Mouse (Mus musculus) liver, embryonic 15.5 days (tissue): ENCODE measurements around the gene Ppil4. TPM values are rescaled to one million over a fixed set of nuclear protein-coding genes. Genes with fewer than 3 reads are reported as not detected.
"Not testable (repeated sequence)": the region's sequence is repeated elsewhere in the genome, so short reads cannot be mapped to it uniquely, and the experiment has no call there.

Experiments
- ATAC-seq: fragments of 200-750 bp; cut with Nextera tagmentation; 2 replicates; pipeline ENCODE4 v1.8.0; 2017; ENCODE audit warnings: moderate number of reproducible peaks, mild to moderate bottlenecking, moderate library complexity; ENCODE audit not compliant: insufficient read depth
- H3K27ac ChIP-seq: fragments of 300-500 bp; sonication (generic); replicated peaks from 2 replicates; pipeline ENCODE4 v1.5.1; 2015; ENCODE audit warnings: mild to moderate bottlenecking, inconsistent platforms
- H3K27me3 ChIP-seq: fragments of 300-500 bp; sonication (generic); 2 replicates; pipeline ENCODE4 v1.6.1; 2015; ENCODE audit warnings: mild to moderate bottlenecking, inconsistent platforms
- H3K36me3 ChIP-seq: fragments of 300-500 bp; sonication (generic); replicated peaks from 2 replicates; pipeline ENCODE4 v1.6.1; 2015; ENCODE audit warnings: moderate library complexity, mild to moderate bottlenecking, inconsistent platforms
- H3K4me1 ChIP-seq: fragments of 300-500 bp; sonication (generic); replicated peaks from 2 replicates; pipeline ENCODE4 v1.6.1; 2015; ENCODE audit warnings: inconsistent platforms
- H3K4me2 ChIP-seq: fragments of 300-500 bp; sonication (generic); 2 replicates; pipeline ENCODE4 v1.6.1; 2015; ENCODE audit warnings: moderate library complexity, mild to moderate bottlenecking, inconsistent platforms
- H3K4me3 ChIP-seq: fragments of 300-500 bp; sonication (generic); replicated peaks from 2 replicates; pipeline ENCODE4 v1.5.1; 2015; ENCODE audit warnings: mild to moderate bottlenecking, inconsistent platforms
- H3K9ac ChIP-seq: fragments of 300-500 bp; sonication (generic); 2 replicates; pipeline ENCODE4 v1.6.1; 2015; ENCODE audit warnings: moderate library complexity, mild to moderate bottlenecking, inconsistent platforms
- H3K9me3 ChIP-seq: fragments of 300-500 bp; sonication (generic); replicated peaks from 2 replicates; pipeline ENCODE4 v1.6.1; 2016; ENCODE audit warnings: inconsistent platforms
- WGBS: fragments of 180-500 bp; shearing (Covaris S2); methylation state at CpG from one replicate; pipeline ENCODE4 v1.1.7; 2015; ENCODE audit warnings: mixed read lengths; ENCODE audit not compliant: insufficient replicate concordance; 5-methylcytosine and 5-hydroxymethylcytosine counted together
- polyA plus RNA-seq: library from polyadenylated mRNA; unstranded; fragments of >200 nt; fragmentation: Nextera tagmentation; extraction: Ambion mirVana; gene quantifications from 2 replicates; pipeline ENCODE4 v1.2.1, GENCODE M21; 2015

Gene Ppil4
- 20.3 and 21.9 TPM in 2 replicates for polyA plus RNA-seq

GRCm38 (mm10) chr10:7792751-7793385 lies at the start of gene Ppil4, which contains the start of gene Ginm1:
Gene Ppil4 (plus strand): TSS chr10:7792891.
Gene Ginm1 (minus strand): TSS chr10:7792824.
- under 1% methylated on average over 52 of the region's 52 CpGs for WGBS

GRCm38 (mm10) chr10:7745528-7745927 lies 47.2 kb upstream of the Ppil4 start:
- H3K9ac ChIP-seq, H3K27me3 ChIP-seq, H3K27ac ChIP-seq, H3K9me3 ChIP-seq, H3K4me3 ChIP-seq, H3K4me2 ChIP-seq, ATAC-seq, H3K4me1 ChIP-seq: not testable (repeated sequence)
- 87% methylated on average over 6 of the region's 6 CpGs for WGBS
- peaks cover 62% of the 10 kb centered on the region for H3K36me3 ChIP-seq

More at GRCm38 (mm10) chr10:7792751-7793385, at the start of gene Ppil4, which contains the start of gene Ginm1:
- Histone ChIP-seq H3K4me2 (peak within 1 kb of the TSS; percentile 80), H3K4me1 (peaks cover 22% of the 10 kb centered on the region), H3K36me3 (peaks cover 42% of the 10 kb centered on the region), H3K9me3 (no peaks in the 10 kb centered on the region), H3K27me3 (no peaks in the 10 kb centered on the region), H3K4me3 (peak within 1 kb of the TSS; percentile 89), H3K9ac (peak within 1 kb of the TSS; percentile 85), H3K27ac (peak within 1 kb of the TSS; percentile 78)
- peak; percentile 91 for ATAC-seq

- Histone ChIP-seq H3K9ac (no peak overlapping the region), H3K4me3 (no peak overlapping the region), H3K36me3 (peaks cover 61% of the 10 kb centered on the region), H3K9me3 (no peaks in the 10 kb centered on the region), H3K4me1 (no peaks in the 10 kb centered on the region), H3K27ac (no peak overlapping the region), H3K4me2 (no peak overlapping the region), H3K27me3 (no peaks in the 10 kb centered on the region)
- 62% methylated on average over 6 of the region's 6 CpGs for WGBS
- ATAC-seq, result no peak
Observed at GRCm38 (mm10) chr10:7748752-7749151, 43.9 kb upstream of the Ppil4 start.

- ATAC-seq, result no peak
- Histone ChIP-seq H3K36me3 (peaks cover 51% of the 10 kb centered on the region), H3K4me1 (no peaks in the 10 kb centered on the region), H3K27me3 (no peaks in the 10 kb centered on the region), H3K9ac (no peak overlapping the region), H3K4me3 (no peak overlapping the region), H3K4me2 (no peak overlapping the region), H3K27ac (no peak overlapping the region), H3K9me3 (no peaks in the 10 kb centered on the region)
- 30% methylated on average over 2 of the region's 2 CpGs for WGBS
Observed at GRCm38 (mm10) chr10:7757544-7757943, 35.1 kb upstream of the Ppil4 start.

- no peak for ATAC-seq
- H3K36me3 ChIP-seq, result peaks cover 62% of the 10 kb centered on the region
- no peak overlapping the region for H3K4me3 ChIP-seq
- no peaks in the 10 kb centered on the region for H3K27me3 ChIP-seq
- no peak overlapping the region for H3K4me2 ChIP-seq
- no peaks in the 10 kb centered on the region for H3K4me1 ChIP-seq
- H3K9ac ChIP-seq, result no peak overlapping the region
- H3K27ac ChIP-seq, result no peak overlapping the region
- H3K9me3 ChIP-seq, result no peaks in the 10 kb centered on the region
- WGBS, result 88% methylated on average over 4 of the region's 4 CpGs
Observed at GRCm38 (mm10) chr10:7772346-7772745, 20.3 kb upstream of the Ppil4 start.

GRCm38 (mm10) chr10:7772769-7773168 lies 19.9 kb upstream of the Ppil4 start:
- WGBS, result 74% methylated on average over 1 of the region's 1 CpGs
- H3K4me3 ChIP-seq, result no peak overlapping the region
- no peak overlapping the region for H3K27ac ChIP-seq
- no peak overlapping the region for H3K4me2 ChIP-seq
- no peaks in the 10 kb centered on the region for H3K27me3 ChIP-seq
- H3K36me3 ChIP-seq, result peaks cover 58% of the 10 kb centered on the region
- no peak for ATAC-seq
- H3K9me3 ChIP-seq, result no peaks in the 10 kb centered on the region
- H3K4me1 ChIP-seq, result no peaks in the 10 kb centered on the region
- H3K9ac ChIP-seq, result no peak overlapping the region

GRCm38 (mm10) chr10:7775421-7775820 lies 17.3 kb upstream of the Ppil4 start:
- H3K36me3 ChIP-seq, result peaks cover 41% of the 10 kb centered on the region
- H3K9me3 ChIP-seq, result no peaks in the 10 kb centered on the region
- peaks cover 11% of the 10 kb centered on the region; the same call in 1 of the 2 replicates for H3K4me1 ChIP-seq
- no peak for ATAC-seq
- H3K4me2 ChIP-seq, result no peak overlapping the region
- H3K27me3 ChIP-seq, result no peaks in the 10 kb centered on the region
- 81% methylated on average over 8 of the region's 8 CpGs for WGBS
- no peak overlapping the region for H3K4me3 ChIP-seq
- no peak overlapping the region for H3K9ac ChIP-seq
- H3K27ac ChIP-seq, result no peak overlapping the region

GRCm38 (mm10) chr10:7778361-7778760 lies 14.3 kb upstream of the Ppil4 start:
- Histone ChIP-seq H3K4me2 (no peak overlapping the region), H3K4me3 (no peak overlapping the region), H3K9me3 (no peaks in the 10 kb centered on the region), H3K27me3 (no peaks in the 10 kb centered on the region), H3K27ac (no peak overlapping the region), H3K4me1 (peaks cover 18% of the 10 kb centered on the region), H3K36me3 (peaks cover 24% of the 10 kb centered on the region), H3K9ac (no peak overlapping the region)
- 80% methylated on average over 3 of the region's 3 CpGs for WGBS
- ATAC-seq, result no peak

- ATAC-seq, result no peak
- whole genome bisulfite sequencing, result 23% methylated on average over 7 of the region's 7 CpGs
- Histone ChIP-seq H3K27ac (peak overlapping the region; percentile 79; the same call in 1 of the 2 replicates), H3K4me2 (peak overlapping the region; percentile 92), H3K9ac (peak overlapping the region; percentile 92), H3K27me3 (no peaks in the 10 kb centered on the region), H3K4me3 (peak overlapping the region; percentile 99), H3K36me3 (peaks cover 17% of the 10 kb centered on the region), H3K9me3 (no peaks in the 10 kb centered on the region), H3K4me1 (peaks cover 18% of the 10 kb centered on the region)
Observed at GRCm38 (mm10) chr10:7779751-7780237, 12.9 kb upstream of the Ppil4 start.

- peak overlapping the region; percentile 79 for H3K27ac ChIP-seq
- no peaks in the 10 kb centered on the region for H3K9me3 ChIP-seq
- H3K9ac ChIP-seq, result peak overlapping the region; percentile 92
- under 1% methylated on average over 76 of the region's 77 CpGs for WGBS
- H3K27me3 ChIP-seq, result no peaks in the 10 kb centered on the region
- ATAC-seq, result peak; percentile 96
- H3K4me1 ChIP-seq, result peaks cover 18% of the 10 kb centered on the region
- H3K4me2 ChIP-seq, result peak overlapping the region; percentile 92
- H3K4me3 ChIP-seq, result peak overlapping the region; percentile 99
- H3K36me3 ChIP-seq, result peaks cover 10% of the 10 kb centered on the region
Observed at GRCm38 (mm10) chr10:7780238-7781176, 12.2 kb upstream of the Ppil4 start.

- Histone ChIP-seq H3K27ac (peak overlapping the region; percentile 49; the same call in 1 of the 2 replicates), H3K9me3 (no peaks in the 10 kb centered on the region), H3K4me3 (peak overlapping the region; percentile 99), H3K4me2 (peak overlapping the region; percentile 92), H3K27me3 (no peaks in the 10 kb centered on the region), H3K4me1 (peaks cover 18% of the 10 kb centered on the region), H3K36me3 (peaks cover 4% of the 10 kb centered on the region), H3K9ac (peak overlapping the region; percentile 28; the same call in 1 of the 2 replicates)
- 35% methylated on average over 3 of the region's 3 CpGs for WGBS
- no peak for ATAC-seq
Observed at GRCm38 (mm10) chr10:7781214-7781613, 11.5 kb upstream of the Ppil4 start.
